Mouse (Mus musculus) layer of hippocampus, postnatal 36 days (tissue): ENCODE results near the gene Zbtb18. TPM values are rescaled to one million over a fixed set of nuclear protein-coding genes. Genes with fewer than 3 reads are reported as not detected.
"Not testable (repeated sequence)": the region's sequence is repeated elsewhere in the genome, so short reads cannot be mapped to it uniquely, and the experiment has no call there.

ENCODE experiments used
- DNase-seq, 2 experiments: peaks; one replicate each; pipeline ENCODE4 v3.0.0; 2022
- total RNA-seq, 2 experiments: library from RNA; stranded (reverse); gene quantifications; 2 replicates each; pipeline ENCODE4 v1.2.3; 2021

The Zbtb18 gene
- total RNA-seq, 2 experiments from 2014 or later = 565 to 581 TPM

- DNase-seq = peak in 1 of 2 experiments; percentile 47
Observed at GRCm38 (mm10) chr1:177447541-177448111, 5.5 kb downstream of the Zbtb18 start.

GRCm38 (mm10) chr1:177448121-177448561 lies 6.0 kb downstream of the Zbtb18 start:
- peak in 1 of 2 experiments; percentile 58 for DNase-seq

- DNase-seq = no peak
Observed at GRCm38 (mm10) chr1:177448921-177449320, 6.8 kb downstream of the Zbtb18 start.

- DNase-seq = not testable (repeated sequence)
Observed at GRCm38 (mm10) chr1:177449857-177450256, 7.7 kb downstream of the Zbtb18 start.

GRCm38 (mm10) chr1:177451041-177451440 lies 8.9 kb downstream of the Zbtb18 start:
- DNase-seq = no peak

GRCm38 (mm10) chr1:177451991-177452431 lies 9.9 kb downstream of the Zbtb18 start:
- DNase-seq = no peak

GRCm38 (mm10) chr1:177452987-177453386 lies 10.8 kb downstream of the Zbtb18 start:
- DNase-seq = no peak

GRCm38 (mm10) chr1:177453806-177454205 lies 11.7 kb downstream of the Zbtb18 start:
- DNase-seq = no peak

- DNase-seq = no peak
Observed at GRCm38 (mm10) chr1:177454492-177454891, 12.3 kb downstream of the Zbtb18 start.

- DNase-seq = no peak
Observed at GRCm38 (mm10) chr1:177455466-177455865, 13.3 kb downstream of the Zbtb18 start.

- no peak for DNase-seq
Observed at GRCm38 (mm10) chr1:177456208-177456607, 14.1 kb downstream of the Zbtb18 start.

- DNase-seq = no peak
Observed at GRCm38 (mm10) chr1:177456772-177457171, 14.6 kb downstream of the Zbtb18 start.

GRCm38 (mm10) chr1:177457981-177458380 lies 15.8 kb downstream of the Zbtb18 start:
- no peak for DNase-seq

- no peak for DNase-seq
Observed at GRCm38 (mm10) chr1:177458456-177459389, 16.6 kb downstream of the Zbtb18 start.

- no peak for DNase-seq
Observed at GRCm38 (mm10) chr1:177459536-177459935, 17.4 kb downstream of the Zbtb18 start.

- DNase-seq = no peak
Observed at GRCm38 (mm10) chr1:177467150-177467549, 25.0 kb downstream of the Zbtb18 start.

GRCm38 (mm10) chr1:177468436-177468835 lies 26.3 kb downstream of the Zbtb18 start:
- no peak for DNase-seq

- DNase-seq = no peak
Observed at GRCm38 (mm10) chr1:177470091-177470490, 27.9 kb downstream of the Zbtb18 start.

GRCm38 (mm10) chr1:177470951-177471350 lies 28.8 kb downstream of the Zbtb18 start:
- DNase-seq = no peak

- no peak for DNase-seq
Observed at GRCm38 (mm10) chr1:177475542-177476197, 33.5 kb downstream of the Zbtb18 start.

GRCm38 (mm10) chr1:177478578-177478977 lies 36.4 kb downstream of the Zbtb18 start:
- DNase-seq = no peak

- no peak for DNase-seq
Observed at GRCm38 (mm10) chr1:177479356-177480004, 37.3 kb downstream of the Zbtb18 start.
